Mouse (Mus musculus) central nervous system, embryonic 14 days (tissue): ENCODE data around the gene Gm14412. TPM values are rescaled to one million over a fixed set of nuclear protein-coding genes. Genes with fewer than 3 reads are reported as not detected.

Source experiments
- polyA plus RNA-seq: library from polyadenylated mRNA; depleted of rRNA; stranded (reverse); fragments of >200 nt; gene quantifications from 2 replicates; pipeline ENCODE4 v1.2.3, GENCODE M21; 2012; rRNA removed

Gene Gm14412
- polyA plus RNA-seq = 0.43 and 0.48 TPM in 2 replicates

DNA sequence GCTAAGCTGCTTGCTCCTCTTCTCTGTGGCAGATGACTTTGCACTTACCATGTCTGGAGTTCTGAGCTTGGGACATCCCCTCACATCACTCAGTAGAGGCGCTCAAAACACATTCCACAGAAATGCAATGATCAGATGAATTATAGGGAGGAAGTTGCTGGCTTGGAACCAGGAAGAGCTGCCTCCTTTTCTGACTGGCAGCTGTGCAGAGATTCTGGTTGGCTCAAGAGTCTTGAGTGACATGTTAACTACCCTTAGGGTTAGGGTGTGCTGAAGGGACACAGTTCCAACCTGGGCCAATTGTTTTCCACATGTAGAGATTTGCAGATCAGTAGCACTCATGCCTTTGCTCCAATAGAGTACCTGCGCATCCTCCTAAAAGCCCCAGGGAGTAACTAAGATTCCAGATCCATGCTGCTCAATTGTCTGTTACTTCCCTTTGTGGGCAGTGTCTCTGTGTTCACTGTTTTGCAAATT is at the start of gene Gm14412:
Gene Gm14412 (minus strand): TSS at position 51 of the 477 bp plus-strand sequence.

GRCm38 (mm10) chr2:177266936-177267335 is 57.2 kb downstream of the Gm14412 start, which contains the start of gene Gm14409:
Gene Gm14409, minus strand, starts transcription at chr2:177267036.

Other genes with a start within 250 kb of the Gm14412 start
- gene Gm14401, start 250.0 kb downstream of the Gm14412 start, polyA plus RNA-seq = not detected in 2 replicates
- gene Gm14410, start 117.9 kb downstream of the Gm14412 start, polyA plus RNA-seq = 26.7 and 27.1 TPM in 2 replicates
- gene Gm14409, start 57.3 kb downstream of the Gm14412 start, polyA plus RNA-seq = not detected in 2 replicates
- gene Gm14418, start 74.0 kb upstream of the Gm14412 start, polyA plus RNA-seq = 4.3 and 5.0 TPM in 2 replicates
- gene Zfp970, start 140.4 kb upstream of the Gm14412 start, polyA plus RNA-seq = 10.5 and 10.7 TPM in 2 replicates
- gene Gm14403, start 173.9 kb upstream of the Gm14412 start, polyA plus RNA-seq = 2.8 and 3.2 TPM in 2 replicates